Mouse (Mus musculus): ENCODE results near the gene Tuba1a.

Tuba1a gene

GRCm38 (mm10) chr15:98953401-98954356 lies at the start of gene Tuba1a, which contains the start of gene Gm49450:
Tuba1a (minus strand) TSS chr15:98953703.
Gm49450 (minus strand) TSS chr15:98953551.
- in situ Hi-C loops (cut with MboI; ENCODE audit: low pct_unique_long_range_greater_than_20kb in 1 of 2, low sequenced_read_pairs in 2 of 2, unreplicated experiment in 1 of 2) = no loop called here

DNA sequence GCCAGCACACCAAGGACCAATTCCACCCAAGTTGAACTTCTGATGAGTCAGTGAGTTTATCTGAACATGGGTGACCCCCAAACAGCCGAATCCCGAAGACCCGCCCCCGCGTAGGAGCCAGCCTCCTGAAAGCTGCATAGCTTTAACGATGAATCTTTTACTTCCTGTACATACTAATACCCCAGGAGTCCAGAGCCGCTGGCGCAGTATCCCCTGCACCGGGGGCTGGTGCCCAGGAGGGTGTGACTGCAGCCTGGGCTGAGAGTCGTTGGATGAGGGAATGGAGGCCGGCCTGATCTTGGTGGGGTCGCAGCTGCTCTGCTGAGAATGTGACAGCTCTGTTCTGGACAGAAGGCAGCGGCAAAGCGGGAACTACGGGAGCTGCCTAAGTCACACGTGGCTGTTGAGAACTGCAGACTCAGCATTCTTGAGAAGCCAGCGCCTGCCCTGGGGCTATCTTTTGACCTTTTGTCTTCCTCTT lies 48.0 kb upstream of the Tuba1a start:
- in situ Hi-C loops (cut with MboI; ENCODE audit: low pct_unique_long_range_greater_than_20kb in 1 of 2, low sequenced_read_pairs in 2 of 2, unreplicated experiment in 1 of 2) = no loop called here

DNA sequence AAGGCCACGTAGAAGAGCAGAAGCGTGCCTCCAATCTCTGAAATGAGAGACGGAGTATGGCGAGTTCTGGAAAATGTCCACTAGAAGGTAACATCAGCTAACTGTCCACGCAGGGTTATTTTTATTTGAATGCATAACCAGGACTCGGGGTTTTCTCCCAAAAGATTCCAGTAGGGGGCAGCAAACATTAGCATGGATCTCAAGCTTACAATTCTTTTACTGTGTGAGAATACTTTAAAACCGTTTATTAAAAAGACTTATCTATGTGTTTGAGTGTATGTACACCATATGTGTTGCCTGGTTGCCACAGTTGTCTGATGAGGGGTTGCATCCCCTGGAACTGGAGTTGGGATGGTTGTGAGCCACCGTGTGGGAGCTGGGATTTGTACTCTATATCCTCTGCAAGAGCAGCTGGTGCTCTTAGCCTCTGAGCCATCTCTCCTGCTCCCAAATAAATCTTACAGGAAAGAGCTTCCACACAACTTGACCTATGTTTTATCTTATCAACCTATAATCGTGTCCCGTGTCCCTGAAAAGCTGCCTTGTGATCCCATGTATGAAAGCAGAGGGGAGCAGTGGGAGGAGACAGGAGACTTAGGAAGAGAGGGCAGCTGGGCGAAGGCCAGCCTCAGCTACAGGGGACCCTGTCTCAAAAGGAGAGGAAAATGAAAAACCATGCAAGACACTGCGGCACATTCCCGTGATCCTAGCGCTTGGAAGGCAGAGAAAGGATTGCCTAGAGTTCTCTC lies 47.2 kb upstream of the Tuba1a start:
- in situ Hi-C loops (cut with MboI; ENCODE audit: low pct_unique_long_range_greater_than_20kb in 1 of 2, low sequenced_read_pairs in 2 of 2, unreplicated experiment in 1 of 2) = no loop called here

GRCm38 (mm10) chr15:98998775-98999157 lies 45.3 kb upstream of the Tuba1a start:
- in situ Hi-C loops (cut with MboI; ENCODE audit: low pct_unique_long_range_greater_than_20kb in 1 of 2, low sequenced_read_pairs in 2 of 2, unreplicated experiment in 1 of 2) = loop anchor here in 1 of 2 experiments (10.0 kb wide), 1 partner anchor 54 kb away; no protein-coding TSS in a partner anchor

DNA sequence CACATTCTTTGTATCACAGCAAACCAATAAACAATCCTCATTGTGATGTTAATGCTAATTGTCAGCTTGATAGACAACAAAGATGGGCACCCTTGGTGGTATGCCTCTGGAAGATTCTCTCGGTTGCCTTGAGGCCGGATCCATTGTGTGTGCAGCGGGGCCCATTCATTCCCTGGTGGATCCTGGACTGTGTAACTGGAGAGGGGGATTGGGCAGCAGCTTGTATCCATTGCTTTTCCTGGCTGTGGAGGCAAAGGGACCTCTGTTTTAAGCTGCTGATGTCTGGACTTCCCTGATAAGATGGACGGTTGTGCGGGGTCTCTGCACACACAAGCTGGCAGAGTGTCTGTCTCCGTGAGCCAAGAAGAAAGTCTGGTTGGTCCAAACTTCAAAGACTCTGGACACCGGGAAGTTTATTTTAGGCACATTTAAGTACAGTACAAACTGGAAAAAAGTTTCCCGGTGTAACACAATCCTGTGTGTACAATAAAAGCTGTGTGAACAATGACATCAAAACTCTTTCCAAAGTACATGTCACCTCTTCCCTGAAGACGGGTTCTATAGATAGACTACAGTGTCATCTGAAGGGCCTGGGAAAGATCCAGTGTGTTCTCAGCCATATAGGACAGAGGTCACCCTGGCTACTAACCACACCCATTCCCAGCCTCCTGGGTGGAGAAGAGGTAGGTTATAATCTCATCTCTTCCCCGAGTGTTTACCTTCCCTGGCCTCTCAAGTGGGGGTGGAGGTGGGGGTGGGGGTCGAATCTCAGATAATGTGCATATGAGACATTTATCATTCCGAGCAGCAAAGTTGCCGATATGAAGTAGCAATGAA lies 44.7 kb upstream of the Tuba1a start:
- in situ Hi-C loops (cut with MboI; ENCODE audit: low pct_unique_long_range_greater_than_20kb in 1 of 2, low sequenced_read_pairs in 2 of 2, unreplicated experiment in 1 of 2) = loop anchor here in 1 of 2 experiments (10.0 kb wide), 1 partner anchor 53 kb away; no protein-coding TSS in a partner anchor

- in situ Hi-C loops (cut with MboI; ENCODE audit: low pct_unique_long_range_greater_than_20kb in 1 of 2, low sequenced_read_pairs in 2 of 2, unreplicated experiment in 1 of 2) = loop anchor here in 1 of 2 experiments (10.0 kb wide), 1 partner anchor 52 kb away; no protein-coding TSS in a partner anchor
Observed at GRCm38 (mm10) chr15:98996840-98997239, 43.3 kb upstream of the Tuba1a start.

DNA sequence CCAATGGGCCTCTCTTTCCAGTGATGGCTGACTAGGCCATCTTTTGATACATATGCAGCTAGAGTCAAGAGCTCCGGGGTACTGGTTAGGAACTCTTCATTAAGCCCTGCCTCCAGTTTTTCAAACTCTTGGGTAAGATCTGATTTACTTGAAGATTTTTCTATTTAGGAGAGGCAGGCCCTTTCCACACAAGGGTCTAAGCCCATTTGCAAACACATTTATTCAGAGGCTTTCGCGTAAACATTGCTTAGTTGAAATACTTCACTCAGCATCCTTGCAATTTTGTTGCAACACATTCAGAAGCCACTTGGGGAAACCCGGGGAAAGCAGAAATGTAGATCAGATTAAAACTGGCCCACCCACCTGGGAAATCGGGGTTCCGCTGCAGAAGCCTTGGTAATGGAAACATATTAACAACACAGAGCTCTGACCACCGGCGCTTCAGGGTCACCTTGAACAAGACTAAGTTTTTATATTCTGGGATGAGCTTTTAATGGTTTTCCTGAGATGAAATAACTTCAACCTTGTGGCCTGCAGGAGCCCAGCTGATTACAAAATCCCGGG lies 41.5 kb upstream of the Tuba1a start:
- in situ Hi-C loops (cut with MboI; ENCODE audit: low pct_unique_long_range_greater_than_20kb in 1 of 2, low sequenced_read_pairs in 2 of 2, unreplicated experiment in 1 of 2) = loop anchor here in 1 of 2 experiments (10.0 kb wide), 1 partner anchor 50 kb away; no protein-coding TSS in a partner anchor

DNA sequence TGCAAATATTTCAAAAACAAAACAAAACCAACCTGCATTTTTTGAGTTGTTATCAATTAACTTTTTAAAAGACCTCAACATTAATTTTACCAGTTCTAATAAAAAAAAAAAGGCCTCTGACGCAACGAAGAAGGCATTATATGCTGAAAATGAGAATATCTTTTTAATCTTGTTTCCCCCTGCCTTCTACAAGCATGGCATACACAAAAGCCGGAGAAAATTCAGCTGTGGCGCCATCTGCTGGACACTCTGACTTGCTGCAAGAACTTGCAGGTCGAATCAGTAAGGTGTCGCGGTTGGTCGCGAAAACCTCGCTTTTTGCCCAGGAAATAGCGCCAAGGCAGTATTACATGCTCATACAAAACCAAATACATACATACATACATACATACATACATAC lies 40.4 kb upstream of the Tuba1a start:
- in situ Hi-C loops (cut with MboI; ENCODE audit: low pct_unique_long_range_greater_than_20kb in 1 of 2, low sequenced_read_pairs in 2 of 2, unreplicated experiment in 1 of 2) = loop anchor here in 1 of 2 experiments (10.0 kb wide), 1 partner anchor 49 kb away; no protein-coding TSS in a partner anchor

GRCm38 (mm10) chr15:98993093-98993793 lies 39.7 kb upstream of the Tuba1a start:
- in situ Hi-C loops (cut with MboI; ENCODE audit: low pct_unique_long_range_greater_than_20kb in 1 of 2, low sequenced_read_pairs in 2 of 2, unreplicated experiment in 1 of 2) = loop anchor here in 1 of 2 experiments (10.0 kb wide), 1 partner anchor 48 kb away; no protein-coding TSS in a partner anchor

DNA sequence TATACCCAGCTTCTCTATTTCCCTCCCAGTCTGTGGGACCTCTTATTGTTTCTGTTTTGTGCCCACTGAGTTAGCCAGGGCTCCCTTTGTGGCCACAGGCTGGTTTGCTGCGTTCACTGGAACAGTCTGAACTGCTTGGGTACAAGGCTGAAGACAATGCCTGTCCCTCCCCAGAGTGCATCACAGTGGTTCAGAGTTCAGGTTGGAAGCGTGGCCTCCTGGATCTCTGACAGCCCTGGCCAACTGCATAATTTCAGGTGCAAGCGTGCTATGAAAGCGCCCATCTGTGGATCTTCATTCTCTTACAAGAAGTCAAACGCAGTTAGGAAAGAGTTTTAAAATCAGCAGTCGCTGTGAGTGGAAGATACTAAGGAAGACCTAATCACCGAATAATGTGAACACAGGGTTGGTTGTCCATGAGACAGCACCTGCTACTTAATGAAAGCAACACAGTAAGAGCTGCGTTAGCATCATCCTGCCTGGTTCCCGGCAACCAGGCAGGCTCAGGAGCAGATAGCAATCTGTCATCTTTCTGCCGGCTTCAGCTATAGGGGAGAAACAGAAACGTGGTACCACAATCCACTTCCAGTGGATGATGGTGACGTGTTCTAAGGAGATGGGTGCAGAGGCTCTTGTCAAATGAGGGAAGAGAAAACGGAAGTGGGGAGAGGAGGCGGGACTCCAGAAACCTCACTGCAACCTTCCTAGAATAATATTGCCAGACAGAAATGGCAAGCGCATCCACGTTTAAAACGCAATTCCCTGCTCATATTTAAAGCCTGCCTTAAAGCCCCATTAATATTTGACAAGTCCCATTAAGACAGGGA lies 38.8 kb upstream of the Tuba1a start:
- in situ Hi-C loops (cut with MboI; ENCODE audit: low pct_unique_long_range_greater_than_20kb in 1 of 2, low sequenced_read_pairs in 2 of 2, unreplicated experiment in 1 of 2) = loop anchor here in 1 of 2 experiments (10.0 kb wide), 1 partner anchor 47 kb away; no protein-coding TSS in a partner anchor

DNA sequence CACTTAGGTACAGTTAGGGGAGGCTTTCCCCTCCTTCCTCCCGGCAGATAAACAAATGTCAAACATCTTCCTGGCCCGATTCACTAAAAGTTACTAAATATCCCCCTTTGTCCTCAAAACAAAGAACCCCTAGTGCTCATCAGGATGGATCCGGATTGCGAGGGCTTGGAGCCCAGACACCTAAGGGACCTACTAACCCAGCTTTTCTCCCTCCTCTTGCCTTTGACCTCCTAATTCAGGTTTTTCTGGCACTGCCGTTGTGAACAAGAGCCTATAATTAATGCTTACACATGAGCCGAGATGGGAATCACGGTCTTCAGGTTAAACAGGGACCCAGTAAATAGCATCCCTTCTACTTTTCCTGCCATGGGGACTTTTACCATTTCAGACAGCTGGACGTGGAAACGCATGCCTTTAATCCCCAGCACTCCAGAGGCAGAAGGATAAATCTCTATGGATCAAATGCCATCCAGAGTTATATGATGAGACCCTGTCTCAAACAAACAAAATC lies 38.1 kb upstream of the Tuba1a start:
- in situ Hi-C loops (cut with MboI; ENCODE audit: low pct_unique_long_range_greater_than_20kb in 1 of 2, low sequenced_read_pairs in 2 of 2, unreplicated experiment in 1 of 2) = loop anchor here in 1 of 2 experiments (10.0 kb wide), 1 partner anchor 47 kb away; no protein-coding TSS in a partner anchor

DNA sequence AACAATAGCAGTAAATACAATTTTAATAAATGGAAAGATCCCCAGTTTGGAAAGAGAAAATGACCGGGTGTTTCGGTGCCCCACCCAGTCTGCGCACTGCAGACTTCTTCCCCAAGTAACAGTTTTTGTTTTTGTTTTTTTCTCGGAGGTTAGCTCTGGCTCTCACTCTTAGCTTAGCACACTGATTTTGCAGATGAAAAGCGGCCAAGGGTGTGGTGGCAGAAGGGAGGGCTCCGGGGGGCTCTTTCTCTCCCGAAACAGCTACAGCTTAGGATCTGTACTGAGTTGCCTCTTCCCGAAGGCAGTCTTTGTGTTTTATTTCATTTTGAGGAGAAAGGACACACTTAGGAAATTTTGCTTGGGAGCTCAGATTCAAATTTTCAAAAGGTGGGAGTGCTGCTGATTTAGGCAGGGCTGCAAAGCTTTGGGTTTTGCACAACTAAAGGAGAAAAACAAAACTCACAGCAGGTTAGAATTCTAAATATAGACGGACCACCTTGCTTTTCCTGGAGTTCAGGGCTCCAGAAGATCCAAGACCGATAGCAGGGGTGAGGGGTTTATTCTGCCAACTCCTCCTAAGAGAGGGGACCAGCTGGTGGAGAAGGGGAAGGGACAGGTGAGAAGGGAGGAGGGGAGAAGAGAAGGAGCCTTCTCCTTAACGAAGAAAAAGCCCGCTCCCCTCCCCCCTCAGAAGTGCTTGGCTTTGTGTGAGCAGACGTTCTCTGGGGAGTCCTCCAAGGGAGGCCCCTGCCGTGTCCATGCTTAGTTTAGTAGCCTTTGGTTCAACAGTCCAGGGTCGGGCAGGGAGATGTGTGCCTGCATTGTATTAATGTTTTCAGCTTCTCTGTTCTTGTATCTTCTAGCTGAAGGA lies 37.4 kb upstream of the Tuba1a start:
- in situ Hi-C loops (cut with MboI; ENCODE audit: low pct_unique_long_range_greater_than_20kb in 1 of 2, low sequenced_read_pairs in 2 of 2, unreplicated experiment in 1 of 2) = loop anchor here in 1 of 2 experiments (10.0 kb wide), 1 partner anchor 46 kb away; no protein-coding TSS in a partner anchor

GRCm38 (mm10) chr15:98989701-98990430 lies 36.4 kb upstream of the Tuba1a start:
- in situ Hi-C loops (cut with MboI; ENCODE audit: low pct_unique_long_range_greater_than_20kb in 1 of 2, low sequenced_read_pairs in 2 of 2, unreplicated experiment in 1 of 2) = loop anchor here in 1 of 2 experiments (10.0 kb wide), 1 partner anchor 45 kb away; no protein-coding TSS in a partner anchor

DNA sequence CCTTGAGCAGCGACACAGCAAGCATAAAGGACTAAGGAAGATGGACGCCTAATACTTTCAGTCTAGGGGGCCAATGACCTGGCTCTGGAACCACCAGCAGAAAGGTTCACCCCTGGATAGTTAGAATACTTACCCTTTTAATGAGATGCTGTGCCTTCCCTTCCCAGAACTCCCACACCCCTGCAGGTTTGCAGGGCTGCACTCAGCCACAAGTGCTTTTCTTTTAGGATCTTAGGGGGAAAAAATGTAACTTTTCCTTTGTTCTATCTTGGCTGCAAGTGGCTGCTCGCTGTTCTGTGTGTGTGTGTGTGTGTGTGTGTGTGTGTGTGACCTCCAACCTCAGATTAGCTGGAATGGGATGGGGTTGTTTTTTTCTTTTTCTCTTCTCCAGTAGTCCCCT lies 35.3 kb upstream of the Tuba1a start:
- in situ Hi-C loops (cut with MboI; ENCODE audit: low pct_unique_long_range_greater_than_20kb in 1 of 2, low sequenced_read_pairs in 2 of 2, unreplicated experiment in 1 of 2) = no loop called here
